Mouse (Mus musculus) cortical plate, adult 2 months (tissue): ENCODE data around the gene Fam129a.

Source experiments
- CTCF ChIP-seq: fragments of 200-500 bp; IDR thresholded peaks from 2 replicates; pipeline ENCODE4 v1.5.1; 2011; ENCODE audit warnings: mild to moderate bottlenecking, control low read depth, low read length; ENCODE audit not compliant: insufficient read depth; ENCODE audit errors: extremely low read depth
- POLR2A ChIP-seq: fragments of 200-500 bp; IDR thresholded peaks from 2 replicates; pipeline ENCODE4 v1.6.1; 2011; ENCODE audit warnings: mild to moderate bottlenecking, low read length, control low read depth; ENCODE audit not compliant: insufficient read depth; ENCODE audit errors: extremely low read depth

GRCm38 (mm10) chr1:151758991-151759390, 188.0 kb downstream of the Fam129a start:
- TF ChIP-seq CTCF (no peak), POLR2A (no peak)
